Mouse (Mus musculus): ENCODE data around the gene Myo10. TPM values are rescaled to one million over a fixed set of nuclear protein-coding genes. Genes with fewer than 3 reads are reported as not detected.

Gene Myo10
- polyA plus RNA-seq, 1 experiment: 20.8 TPM

DNA sequence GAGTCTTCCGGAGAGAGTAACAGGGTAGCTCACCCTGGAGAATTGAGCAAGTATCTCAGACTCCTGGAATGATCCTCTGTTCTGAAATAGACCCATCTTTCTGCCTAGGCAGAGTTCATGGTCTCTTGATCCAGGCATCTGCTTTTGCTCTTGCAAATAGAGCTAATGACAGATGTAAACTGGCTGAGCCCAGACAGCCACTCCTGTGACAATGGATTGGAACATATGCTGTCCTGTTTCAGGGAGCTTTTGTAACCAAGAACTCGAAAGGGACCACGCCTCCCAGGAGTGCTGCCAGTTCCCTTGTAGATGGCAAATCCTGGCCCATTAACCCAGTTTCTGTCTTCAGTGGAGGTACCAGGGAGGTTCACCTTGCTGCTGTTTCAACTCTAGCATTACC, 56.8 kb downstream of the Myo10 start:
- no peaks in the 10 kb centered on the region for H3K36me3 ChIP-seq (ENCODE audit: control insufficient read depth, insufficient read depth, low read length)
- no peak overlapping the region for H3K27ac ChIP-seq (ENCODE audit: insufficient read depth, low read depth, low read length)
- peaks cover 3% of the 10 kb centered on the region; the same call in 1 of the 2 replicates for H3K4me1 ChIP-seq (ENCODE audit: control insufficient read depth, insufficient read depth, insufficient read length, low read length)
- 59% methylated on average over 3 of the region's 3 CpGs for WGBS
- no peak for TF ChIP-seq POLR2A (IDR thresholded peaks at IDR 0.05; ENCODE audit: low read depth, low read length)
- no peak for TF ChIP-seq CTCF (IDR thresholded peaks at IDR 0.05; ENCODE audit: extremely low read depth, insufficient read length, insufficient replicate concordance, low read depth, low read length)
- H3K4me3 ChIP-seq (ENCODE audit: low read depth, low read length): no peak overlapping the region
- no peaks in the 10 kb centered on the region for H3K27me3 ChIP-seq (ENCODE audit: control insufficient read depth, insufficient read depth, low read length)

DNA sequence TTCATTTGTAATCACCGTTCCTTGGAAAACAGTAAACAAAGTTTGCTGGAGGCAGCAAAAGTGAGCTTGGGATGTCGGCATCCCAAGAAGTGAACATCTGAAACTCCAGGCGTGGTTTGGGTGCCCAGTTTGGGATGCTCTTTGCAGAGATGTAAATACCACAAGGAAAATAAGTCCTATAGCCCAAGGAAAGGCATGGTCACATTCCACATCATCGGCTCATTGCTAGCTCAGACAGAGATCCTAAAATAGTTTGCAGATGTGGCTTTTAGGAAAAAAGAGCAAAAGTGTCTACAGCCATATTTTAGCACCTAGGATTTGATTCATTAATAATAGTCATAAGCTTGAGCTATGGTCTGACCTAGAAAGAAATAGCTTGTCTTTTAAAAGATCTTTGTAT, 57.3 kb downstream of the Myo10 start:
- peaks cover 3% of the 10 kb centered on the region; the same call in 1 of the 2 replicates for H3K4me1 ChIP-seq (ENCODE audit: control insufficient read depth, insufficient read depth, insufficient read length, low read length)
- 83% methylated on average over 4 of the region's 4 CpGs for WGBS
- TF ChIP-seq CTCF (IDR thresholded peaks at IDR 0.05; ENCODE audit: extremely low read depth, insufficient read length, insufficient replicate concordance, low read depth, low read length) (no peak), POLR2A (IDR thresholded peaks at IDR 0.05; ENCODE audit: low read depth, low read length) (no peak)

GRCm38 (mm10) chr15:25680269-25680818, 58.0 kb downstream of the Myo10 start:
- peaks cover 3% of the 10 kb centered on the region; the same call in 1 of the 2 replicates for H3K4me1 ChIP-seq (ENCODE audit: control insufficient read depth, insufficient read depth, insufficient read length, low read length)
- H3K36me3 ChIP-seq (ENCODE audit: control insufficient read depth, insufficient read depth, low read length): no peaks in the 10 kb centered on the region
- H3K27ac ChIP-seq (ENCODE audit: insufficient read depth, low read depth, low read length): no peak overlapping the region
- WGBS: 76% methylated on average over 10 of the region's 10 CpGs
- no peak overlapping the region for H3K4me3 ChIP-seq (ENCODE audit: low read depth, low read length)
- no peak for TF ChIP-seq POLR2A (IDR thresholded peaks at IDR 0.05; ENCODE audit: low read depth, low read length)
- no peak for TF ChIP-seq CTCF (IDR thresholded peaks at IDR 0.05; ENCODE audit: extremely low read depth, insufficient read length, insufficient replicate concordance, low read depth, low read length)
- H3K27me3 ChIP-seq (ENCODE audit: control insufficient read depth, insufficient read depth, low read length): no peaks in the 10 kb centered on the region

More for the DNA sequence above, 57.3 kb downstream of the Myo10 start:
- Histone ChIP-seq H3K27me3 (ENCODE audit: control insufficient read depth, insufficient read depth, low read length) (no peaks in the 10 kb centered on the region), H3K36me3 (ENCODE audit: control insufficient read depth, insufficient read depth, low read length) (no peaks in the 10 kb centered on the region), H3K4me3 (ENCODE audit: low read depth, low read length) (no peak overlapping the region), H3K27ac (ENCODE audit: insufficient read depth, low read depth, low read length) (no peak overlapping the region)

DNA sequence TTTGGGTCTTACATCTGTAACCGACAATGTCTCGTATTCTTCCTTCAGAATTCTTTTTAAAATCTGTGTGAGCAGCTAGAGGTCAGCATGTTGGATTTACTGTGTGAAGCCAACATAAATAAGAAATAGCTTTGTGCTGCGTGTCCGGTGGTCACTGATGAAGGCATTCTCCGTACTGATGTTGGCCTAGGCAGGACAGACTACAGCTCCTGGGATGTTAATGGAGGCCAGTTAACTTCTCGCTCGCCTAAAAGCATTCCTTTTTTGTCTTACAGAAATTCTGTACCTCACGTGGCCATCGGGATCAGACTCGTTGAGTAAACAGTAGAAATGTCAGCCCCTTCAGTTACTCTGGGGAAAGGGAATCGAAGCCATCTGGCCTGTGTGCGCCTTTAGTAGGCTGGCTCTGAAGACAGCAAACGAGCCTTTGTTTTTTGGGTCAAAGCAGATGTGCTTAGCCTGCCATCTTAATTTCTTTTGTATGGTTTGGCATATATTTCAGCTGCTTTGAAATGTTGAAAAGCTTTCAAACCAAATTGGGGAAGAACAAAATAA, 60.7 kb downstream of the Myo10 start:
- TF ChIP-seq CTCF (IDR thresholded peaks at IDR 0.05; ENCODE audit: extremely low read depth, insufficient read length, insufficient replicate concordance, low read depth, low read length) (no peak), POLR2A (IDR thresholded peaks at IDR 0.05; ENCODE audit: low read depth, low read length) (no peak)
- Histone ChIP-seq H3K36me3 (ENCODE audit: control insufficient read depth, insufficient read depth, low read length) (no peaks in the 10 kb centered on the region), H3K4me3 (ENCODE audit: low read depth, low read length) (no peak overlapping the region), H3K27me3 (ENCODE audit: control insufficient read depth, insufficient read depth, low read length) (no peaks in the 10 kb centered on the region), H3K4me1 (ENCODE audit: control insufficient read depth, insufficient read depth, insufficient read length, low read length) (no peaks in the 10 kb centered on the region), H3K27ac (ENCODE audit: insufficient read depth, low read depth, low read length) (no peak overlapping the region)
- 80% methylated on average over 13 of the region's 13 CpGs for WGBS

GRCm38 (mm10) chr15:25685186-25685585, 62.9 kb downstream of the Myo10 start:
- Histone ChIP-seq H3K27me3 (ENCODE audit: control insufficient read depth, insufficient read depth, low read length) (no peaks in the 10 kb centered on the region), H3K4me3 (ENCODE audit: low read depth, low read length) (no peak overlapping the region), H3K4me1 (ENCODE audit: control insufficient read depth, insufficient read depth, insufficient read length, low read length) (no peaks in the 10 kb centered on the region), H3K36me3 (ENCODE audit: control insufficient read depth, insufficient read depth, low read length) (no peaks in the 10 kb centered on the region), H3K27ac (ENCODE audit: insufficient read depth, low read depth, low read length) (no peak overlapping the region)
- WGBS: 24% methylated on average over 9 of the region's 9 CpGs
- TF ChIP-seq CTCF (IDR thresholded peaks at IDR 0.05; ENCODE audit: extremely low read depth, insufficient read length, insufficient replicate concordance, low read depth, low read length) (no peak), POLR2A (IDR thresholded peaks at IDR 0.05; ENCODE audit: low read depth, low read length) (no peak)

DNA sequence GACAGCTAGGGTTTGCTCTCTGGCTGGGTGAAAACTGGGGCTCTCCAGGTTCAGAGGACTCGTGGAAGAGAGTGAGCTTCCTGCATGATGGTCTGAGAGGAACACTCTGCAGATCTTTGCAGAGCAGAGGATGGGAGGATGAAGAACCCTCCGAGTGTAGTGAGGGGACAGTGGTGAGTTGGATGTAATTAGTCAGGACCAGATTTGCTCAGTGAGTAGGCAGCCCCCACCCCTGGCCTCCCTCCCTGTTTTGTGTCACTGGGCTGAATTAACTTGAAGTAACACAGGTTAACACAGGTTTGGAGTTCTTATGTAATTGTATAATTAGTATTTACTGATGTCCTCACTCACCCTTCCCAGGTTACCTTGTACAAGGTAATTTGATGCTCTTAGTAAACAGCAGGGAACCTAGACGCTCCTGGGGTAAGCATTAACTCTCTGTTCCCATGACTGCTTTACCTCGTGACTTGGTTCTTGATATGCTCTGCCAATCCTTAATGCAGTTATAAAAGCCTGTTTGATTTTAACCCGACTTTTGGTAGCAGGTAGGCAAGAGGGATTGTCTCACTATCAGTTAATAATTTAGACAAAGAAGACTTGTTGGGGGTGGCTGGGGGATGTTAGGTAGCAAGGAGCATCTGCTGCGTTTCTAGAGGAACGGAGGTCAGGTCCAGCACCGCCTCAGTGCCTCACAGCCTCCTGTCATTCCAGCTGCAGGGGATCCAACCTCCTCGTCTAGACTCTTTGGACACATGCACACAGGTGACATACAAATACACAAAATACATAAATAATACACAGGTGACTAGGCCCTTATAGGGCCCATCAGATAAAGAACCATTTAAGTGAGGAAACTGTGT, 66.3 kb downstream of the Myo10 start:
- no peak overlapping the region for H3K4me3 ChIP-seq (ENCODE audit: low read depth, low read length)
- TF ChIP-seq CTCF (IDR thresholded peaks at IDR 0.05; ENCODE audit: extremely low read depth, insufficient read length, insufficient replicate concordance, low read depth, low read length) (no peak), POLR2A (IDR thresholded peaks at IDR 0.05; ENCODE audit: low read depth, low read length) (no peak)
- no peaks in the 10 kb centered on the region for H3K27me3 ChIP-seq (ENCODE audit: control insufficient read depth, insufficient read depth, low read length)
- WGBS: 32% methylated on average over 9 of the region's 9 CpGs
- H3K27ac ChIP-seq (ENCODE audit: insufficient read depth, low read depth, low read length): no peak overlapping the region
- no peaks in the 10 kb centered on the region for H3K36me3 ChIP-seq (ENCODE audit: control insufficient read depth, insufficient read depth, low read length)
- peaks cover 6% of the 10 kb centered on the region for H3K4me1 ChIP-seq (ENCODE audit: control insufficient read depth, insufficient read depth, insufficient read length, low read length)

- no peak overlapping the region for H3K4me3 ChIP-seq (ENCODE audit: low read depth, low read length)
- H3K27me3 ChIP-seq (ENCODE audit: control insufficient read depth, insufficient read depth, low read length): no peaks in the 10 kb centered on the region
- no peak for TF ChIP-seq POLR2A (IDR thresholded peaks at IDR 0.05; ENCODE audit: low read depth, low read length)
- H3K36me3 ChIP-seq (ENCODE audit: control insufficient read depth, insufficient read depth, low read length): no peaks in the 10 kb centered on the region
- H3K27ac ChIP-seq (ENCODE audit: insufficient read depth, low read depth, low read length): no peak overlapping the region
- H3K4me1 ChIP-seq (ENCODE audit: control insufficient read depth, insufficient read depth, insufficient read length, low read length): peaks cover 6% of the 10 kb centered on the region
- WGBS: 50% methylated on average over 8 of the region's 8 CpGs
Observed at GRCm38 (mm10) chr15:25689477-25689876, 67.2 kb downstream of the Myo10 start.

Measured in small intestine, adult 2 months (tissue).